Mouse (Mus musculus) embryo, embryonic 9.5 days (tissue): ENCODE results near the gene Gnai2.

ENCODE experiments used
- DNase-seq: peaks from one replicate; pipeline ENCODE4 v3.0.0-alpha.2; 2017; ENCODE audit errors: extremely low spot score

The Gnai2 gene

DNA sequence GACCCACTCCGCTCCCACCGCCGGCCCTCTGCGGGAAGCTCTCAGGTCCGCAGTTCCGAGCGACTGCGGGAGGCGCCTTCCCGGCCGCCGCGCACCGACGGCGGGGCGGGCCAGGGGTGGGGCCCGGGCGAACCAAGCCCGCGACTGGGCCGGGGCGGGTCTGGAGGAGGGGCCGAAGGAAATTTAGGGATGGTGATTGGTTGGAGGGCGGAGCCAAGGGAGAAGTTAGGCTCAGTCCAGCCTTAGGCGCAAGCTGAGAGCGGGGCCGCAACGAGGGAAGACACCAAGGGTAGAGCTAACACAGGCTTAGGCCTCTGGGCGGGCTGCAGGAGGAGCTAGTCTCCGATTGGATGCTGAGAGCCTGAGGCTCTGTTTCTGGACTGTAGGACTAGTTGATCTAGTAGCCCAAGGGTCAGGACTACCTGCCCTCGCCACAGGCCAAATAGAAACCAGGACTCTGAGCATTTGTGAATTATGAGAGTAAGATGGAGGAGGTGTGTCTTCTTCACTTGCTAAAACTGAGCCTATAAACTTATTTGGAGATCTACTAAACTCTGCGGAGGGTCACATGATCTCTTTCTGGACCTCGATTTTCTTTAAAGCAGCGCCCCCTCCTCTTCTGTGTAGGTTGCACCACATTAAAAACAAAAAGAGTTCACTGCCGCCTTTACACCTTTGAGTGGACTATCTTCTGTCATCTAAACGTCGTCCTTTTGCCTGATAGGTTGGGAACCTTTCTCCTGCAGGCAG lies at the start of gene Gnai2:
Gene Gnai2, minus strand, starts transcription at position 89 of the 750 bp plus-strand sequence.
- DNase-seq = peak; percentile 97

DNA sequence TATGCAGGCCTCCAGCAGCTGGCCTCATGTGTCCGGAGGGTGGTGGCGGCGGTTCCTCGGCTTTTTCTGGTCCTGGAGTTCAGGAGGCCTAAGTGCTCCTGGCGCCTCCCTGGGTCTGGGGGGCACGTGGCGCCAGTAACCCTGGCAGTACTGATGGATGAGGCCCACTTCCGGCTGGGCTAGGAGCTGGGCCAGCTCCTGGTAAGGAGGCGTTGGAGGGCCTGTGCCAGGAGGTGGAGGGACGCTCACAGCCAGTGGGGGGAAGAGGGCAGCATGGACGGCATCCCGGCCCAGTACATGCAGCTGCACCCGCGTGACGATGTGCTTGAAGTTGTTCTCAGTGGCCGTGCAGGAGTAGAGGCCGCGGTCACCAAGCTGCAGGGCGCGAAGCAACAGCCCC lies 47.2 kb upstream of the Gnai2 start:
- DNase-seq = no peak

- DNase-seq = no peak
These were observed 44.3 kb upstream of the Gnai2 start, which contains the start of gene Gnat1 for GRCm38 (mm10) chr9:107679501-107679900. Gene Gnat1 (minus strand): TSS chr9:107679712.

DNA sequence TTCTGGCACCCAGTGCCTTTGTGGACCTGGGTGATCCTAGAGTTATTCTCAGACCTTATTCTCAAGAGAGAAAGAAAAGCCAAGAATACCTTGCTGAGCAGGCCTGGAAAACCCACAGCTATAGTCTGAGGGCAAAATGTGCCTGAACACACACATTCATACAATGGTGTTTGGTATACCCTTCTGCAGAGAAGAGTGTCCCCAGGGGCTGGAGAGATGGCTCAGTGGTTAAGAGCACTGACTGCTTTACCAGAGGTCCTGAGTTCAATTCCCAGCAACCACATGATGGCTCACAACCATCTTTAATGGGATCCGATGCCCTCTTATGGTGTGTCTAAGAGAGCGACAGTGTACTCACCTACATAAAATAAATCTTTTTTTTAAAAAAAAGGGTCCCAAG lies 43.7 kb upstream of the Gnai2 start:
- no peak for DNase-seq

DNA sequence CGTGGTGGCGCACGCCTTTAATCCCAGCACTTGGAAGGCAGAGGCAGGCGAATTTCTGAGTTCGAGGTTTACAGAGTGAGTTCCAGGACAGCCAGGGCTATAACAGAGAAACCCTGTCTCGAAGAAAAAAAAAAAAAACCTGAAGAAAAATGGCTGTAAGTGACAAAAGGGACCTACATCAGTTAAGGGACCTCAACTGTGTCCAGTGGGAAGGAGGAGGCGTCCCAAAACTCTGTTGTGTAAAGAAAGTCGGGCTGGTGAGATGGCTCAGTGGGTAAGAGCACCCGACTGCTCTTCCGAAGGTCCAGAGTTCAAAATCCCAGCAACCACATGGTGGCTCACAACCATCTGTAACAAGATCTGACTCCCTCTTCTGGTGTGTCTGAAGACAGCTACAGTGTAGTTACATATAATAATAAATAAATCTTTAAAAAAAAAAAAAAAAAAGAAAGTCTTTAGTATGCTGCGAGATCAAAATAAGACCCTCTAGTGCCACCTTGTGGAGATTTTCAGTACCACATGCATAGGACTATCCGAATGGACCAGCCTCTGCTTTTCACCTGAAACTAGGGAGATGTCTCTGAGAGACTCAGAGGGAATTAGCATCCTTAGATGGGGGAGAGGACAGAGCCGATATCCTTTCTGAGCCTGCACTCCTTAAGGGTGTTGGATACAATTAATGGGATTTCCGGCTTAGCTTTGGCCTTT lies 42.8 kb upstream of the Gnai2 start:
- DNase-seq = peak; percentile 64

DNA sequence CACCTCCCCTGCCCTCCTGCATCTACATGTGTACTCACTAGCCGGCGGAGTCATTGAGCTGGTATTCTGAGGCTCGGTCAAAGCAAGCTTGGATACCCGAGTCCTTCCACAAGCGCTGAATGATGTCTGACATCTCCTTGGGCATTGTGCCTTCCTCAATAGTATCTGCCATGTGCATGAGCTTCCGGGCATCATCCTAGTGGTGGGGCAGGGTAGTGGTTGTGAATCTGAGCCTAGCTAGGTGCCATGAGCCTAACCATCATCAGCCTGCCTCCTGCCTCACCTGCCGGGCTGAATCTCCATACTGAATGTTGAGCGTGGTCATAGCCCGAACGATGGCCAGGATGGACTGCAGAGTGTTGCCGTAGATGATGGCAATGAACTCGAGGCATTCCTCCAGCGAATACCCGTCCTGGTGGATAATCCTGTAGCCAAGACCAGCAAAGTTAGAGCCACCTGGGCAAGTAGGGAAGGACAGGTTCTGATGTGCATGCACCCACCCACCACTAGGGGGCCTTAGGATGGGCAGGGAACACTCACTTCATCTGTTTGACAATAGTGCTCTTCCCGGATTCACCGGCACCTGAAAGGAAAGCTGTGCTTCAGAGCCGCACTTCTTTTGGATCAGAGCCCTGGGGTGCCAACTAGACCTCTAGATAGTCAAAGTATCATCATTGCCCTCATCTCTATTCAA lies 42.1 kb upstream of the Gnai2 start:
- DNase-seq = peak; percentile 58

DNA sequence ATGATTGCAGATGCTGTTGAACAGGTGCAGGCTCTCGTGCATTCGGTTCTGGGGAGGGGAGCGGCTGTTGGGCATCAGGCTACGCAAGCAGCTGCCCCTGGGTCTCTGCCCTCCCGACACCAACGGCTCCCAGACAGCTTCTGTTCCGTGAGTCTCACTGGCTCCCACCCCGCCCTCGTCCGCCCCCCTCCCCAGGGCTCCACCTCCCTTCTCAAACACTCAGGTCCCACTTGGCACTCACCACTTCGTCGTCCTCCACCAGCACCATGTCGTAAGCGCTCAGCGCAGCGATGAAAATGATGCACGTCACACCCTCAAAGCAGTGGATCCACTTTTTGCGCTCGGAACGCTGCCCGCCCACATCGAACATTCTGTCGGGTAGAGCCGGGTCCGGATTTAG lies 41.1 kb upstream of the Gnai2 start:
- no peak for DNase-seq

- peak; percentile 84 for DNase-seq
These were observed 40.6 kb upstream of the Gnai2 start for GRCm38 (mm10) chr9:107675671-107676301.

GRCm38 (mm10) chr9:107674609-107675429 lies 39.7 kb upstream of the Gnai2 start:
- DNase-seq = no peak

DNA sequence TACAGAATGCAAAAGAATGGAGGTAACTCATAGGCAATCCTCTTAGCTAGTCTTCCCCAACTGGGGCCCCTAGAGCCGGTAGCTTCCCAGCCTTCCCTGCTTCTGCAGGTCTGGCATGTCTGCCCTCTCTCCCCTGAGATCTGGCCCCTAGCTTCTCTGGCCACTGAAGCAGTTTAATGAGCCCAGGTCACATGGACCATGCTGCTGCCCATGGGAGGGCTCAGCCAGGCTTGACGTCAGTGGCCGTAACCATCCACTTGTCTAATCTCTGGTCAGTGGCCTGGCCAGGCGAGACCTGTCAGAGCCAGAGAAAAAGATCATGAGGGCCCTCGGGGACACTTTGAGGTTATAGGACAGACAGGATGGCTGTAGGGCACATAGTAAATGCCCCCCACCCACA lies 35.1 kb upstream of the Gnai2 start:
- DNase-seq = no peak

DNA sequence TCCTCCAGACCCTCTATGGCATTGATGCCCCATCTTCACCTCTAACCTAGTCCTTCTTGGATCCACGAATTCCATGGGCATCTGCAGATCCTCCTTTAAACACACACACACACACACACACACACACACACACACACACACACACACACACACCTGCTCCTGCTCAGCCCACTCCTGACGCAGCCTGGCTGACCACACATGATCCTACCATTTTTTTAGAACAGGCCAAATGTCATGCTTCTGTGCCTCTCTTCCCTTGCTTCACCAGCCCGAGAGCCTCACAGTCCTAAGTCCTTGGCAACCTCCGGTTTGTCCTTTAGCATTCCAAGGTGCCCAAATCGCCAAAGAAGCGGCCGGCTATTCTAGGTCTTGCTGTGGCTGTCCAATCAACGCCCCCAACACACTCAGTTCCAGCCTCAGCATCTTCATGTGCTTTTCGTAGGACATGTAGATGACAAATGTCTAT lies 34.3 kb upstream of the Gnai2 start, which contains the start of gene Slc38a3:
Gene Slc38a3, minus strand, starts transcription at position 51 of the 466 bp plus-strand sequence.
- DNase-seq = no peak

DNA sequence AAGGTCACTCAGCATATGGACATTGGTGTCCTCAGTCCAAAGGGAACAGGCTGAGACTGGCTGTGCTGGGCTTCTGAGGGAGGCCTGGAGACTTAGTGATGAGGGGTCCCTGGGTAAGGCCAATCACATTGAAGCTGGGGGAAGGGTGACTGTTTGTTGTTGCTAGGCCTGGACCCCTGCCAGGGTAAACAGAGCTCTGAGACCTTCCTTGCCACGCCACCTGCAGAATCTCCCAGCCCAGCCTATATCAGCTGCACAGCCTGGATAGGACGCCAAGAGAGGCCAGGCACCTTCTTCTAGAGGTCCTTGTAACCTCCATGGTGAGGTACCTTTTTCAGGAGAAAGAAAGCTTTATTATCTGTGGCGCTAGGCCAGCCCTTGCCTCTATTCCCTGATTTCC lies 33.7 kb upstream of the Gnai2 start:
- DNase-seq = no peak

DNA sequence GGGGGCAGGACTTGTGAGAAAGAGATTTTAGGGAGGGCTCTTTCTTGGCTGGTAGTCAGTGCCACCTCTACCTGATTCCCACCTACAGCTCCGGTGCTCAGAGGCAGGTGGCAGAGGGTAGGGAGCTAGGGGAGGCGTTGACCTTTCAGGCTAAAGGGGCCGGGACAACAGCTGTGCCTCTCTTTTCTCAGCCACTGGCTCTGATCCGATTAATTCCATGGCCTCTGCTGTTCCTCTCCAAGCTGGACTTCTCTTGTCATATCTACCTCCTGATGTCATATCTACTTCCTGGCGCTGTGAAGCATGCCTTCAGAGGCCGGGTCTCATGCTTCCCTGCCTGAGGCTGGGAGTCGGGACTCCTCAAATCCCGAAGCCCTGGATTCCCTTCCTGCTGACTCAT lies 32.8 kb upstream of the Gnai2 start:
- no peak for DNase-seq

DNA sequence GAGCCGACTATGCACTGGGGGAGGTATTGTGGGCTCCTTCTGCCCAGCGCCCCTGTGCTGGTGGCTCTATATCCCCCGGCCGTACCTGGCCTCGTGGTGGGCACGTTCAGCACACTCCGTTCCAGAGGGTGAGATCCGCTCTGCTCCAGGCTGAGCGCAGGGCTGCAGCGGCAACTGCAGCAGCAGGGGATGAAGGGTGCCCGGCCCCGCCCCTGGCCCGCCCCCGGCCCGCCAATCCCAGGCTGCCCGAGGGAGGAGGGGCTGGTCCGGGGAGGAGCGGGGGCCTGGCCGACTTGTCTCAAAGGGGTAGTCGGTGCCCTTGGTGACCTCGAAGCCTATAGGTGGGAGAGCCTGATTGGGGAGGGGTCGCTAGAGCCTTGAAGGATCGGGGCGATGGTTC lies 32.1 kb upstream of the Gnai2 start:
- peak; percentile 92 for DNase-seq

- DNase-seq = no peak
These were observed 31.6 kb upstream of the Gnai2 start for GRCm38 (mm10) chr9:107666751-107667205.

- DNase-seq = no peak
These were observed 30.1 kb upstream of the Gnai2 start for GRCm38 (mm10) chr9:107665308-107665707.

DNA sequence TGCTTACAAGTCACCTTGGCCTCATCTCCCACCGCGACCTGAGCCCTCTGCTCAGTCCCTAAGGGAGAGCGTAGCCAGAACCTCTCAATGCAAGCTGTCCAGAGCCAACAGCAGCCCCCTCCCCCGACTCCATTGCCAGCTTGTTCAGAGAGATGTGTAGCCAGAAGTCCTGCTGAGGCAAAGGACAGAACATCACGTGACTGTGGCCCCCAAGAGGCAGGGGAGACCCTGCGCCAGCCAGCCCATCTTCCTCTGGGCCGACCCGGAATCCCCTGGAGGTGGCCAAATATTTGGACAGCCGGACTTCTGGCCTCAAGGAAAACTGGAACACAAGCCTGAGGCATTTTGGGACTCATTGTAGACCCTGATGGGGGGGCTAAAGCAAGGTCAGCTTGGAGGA lies 28.4 kb upstream of the Gnai2 start:
- DNase-seq = peak; percentile 36

GRCm38 (mm10) chr9:107662342-107662741 lies 27.2 kb upstream of the Gnai2 start:
- no peak for DNase-seq

GRCm38 (mm10) chr9:107660777-107661176 lies 25.6 kb upstream of the Gnai2 start:
- DNase-seq = no peak

DNA sequence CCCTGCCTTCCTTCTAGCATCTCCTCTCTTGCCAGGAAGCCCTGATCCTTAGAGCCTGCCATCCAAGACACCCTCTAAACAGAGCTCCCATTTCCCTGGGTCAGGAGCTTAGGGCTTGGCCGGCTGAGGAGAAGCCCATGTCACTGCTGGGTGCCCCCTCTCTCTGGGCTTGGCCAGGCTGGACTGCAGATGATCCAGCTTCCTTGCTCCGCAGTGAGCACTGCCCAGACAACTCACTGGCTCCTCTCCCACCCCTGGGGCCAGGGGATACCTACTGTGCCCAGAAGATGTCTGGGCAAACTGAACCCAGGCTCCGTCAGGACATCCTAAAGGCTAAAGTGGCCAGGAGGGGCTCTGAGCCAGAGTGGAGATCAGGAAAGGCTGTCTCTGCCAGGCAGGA lies 24.8 kb upstream of the Gnai2 start:
- DNase-seq = no peak

GRCm38 (mm10) chr9:107659551-107659950 lies 24.4 kb upstream of the Gnai2 start:
- DNase-seq = no peak
